Mouse (Mus musculus): ENCODE data around the gene Fgf6. TPM values are rescaled to one million over a fixed set of nuclear protein-coding genes. Genes with fewer than 3 reads are reported as not detected.

Gene Fgf6
- polyA plus RNA-seq (2014; fragmentation: Nextera tagmentation; extraction: Ambion mirVana), result not detected in 2 replicates

GRCm38 (mm10) chr6:127014906-127015770 lies at the start of gene Fgf6:
Fgf6 (plus strand) TSS chr6:127015586.
- no peaks in the 10 kb centered on the region for H3K36me3 ChIP-seq (replicated peaks; ENCODE audit: control insufficient read depth, insufficient read depth)
- H3K4me3 ChIP-seq (replicated peaks; ENCODE audit: low read length), result no peak within 1 kb of the TSS
- DNase-seq (ENCODE audit: low spot score) (no peak), ATAC-seq (ENCODE audit: low FRiP score) (no peak)
- no peak within 1 kb of the TSS for H3K4me2 ChIP-seq (replicated peaks)
- H3K27me3 ChIP-seq (ENCODE audit: control insufficient read depth, insufficient read depth, low read length), result no peaks in the 10 kb centered on the region
- no peak within 1 kb of the TSS for H3K9ac ChIP-seq
- H3K9me3 ChIP-seq (ENCODE audit: control insufficient read depth, low read length), result no peaks in the 10 kb centered on the region
- WGBS, result 83% methylated on average over 26 of the region's 26 CpGs
- no peak within 1 kb of the TSS for H3K27ac ChIP-seq
- H3K4me1 ChIP-seq (replicated peaks; ENCODE audit: control insufficient read depth, insufficient read depth, low read length), result 0 out of 2 replicates have a peak, but pooled peaks cover 7% of the 10 kb centered on the region

DNA sequence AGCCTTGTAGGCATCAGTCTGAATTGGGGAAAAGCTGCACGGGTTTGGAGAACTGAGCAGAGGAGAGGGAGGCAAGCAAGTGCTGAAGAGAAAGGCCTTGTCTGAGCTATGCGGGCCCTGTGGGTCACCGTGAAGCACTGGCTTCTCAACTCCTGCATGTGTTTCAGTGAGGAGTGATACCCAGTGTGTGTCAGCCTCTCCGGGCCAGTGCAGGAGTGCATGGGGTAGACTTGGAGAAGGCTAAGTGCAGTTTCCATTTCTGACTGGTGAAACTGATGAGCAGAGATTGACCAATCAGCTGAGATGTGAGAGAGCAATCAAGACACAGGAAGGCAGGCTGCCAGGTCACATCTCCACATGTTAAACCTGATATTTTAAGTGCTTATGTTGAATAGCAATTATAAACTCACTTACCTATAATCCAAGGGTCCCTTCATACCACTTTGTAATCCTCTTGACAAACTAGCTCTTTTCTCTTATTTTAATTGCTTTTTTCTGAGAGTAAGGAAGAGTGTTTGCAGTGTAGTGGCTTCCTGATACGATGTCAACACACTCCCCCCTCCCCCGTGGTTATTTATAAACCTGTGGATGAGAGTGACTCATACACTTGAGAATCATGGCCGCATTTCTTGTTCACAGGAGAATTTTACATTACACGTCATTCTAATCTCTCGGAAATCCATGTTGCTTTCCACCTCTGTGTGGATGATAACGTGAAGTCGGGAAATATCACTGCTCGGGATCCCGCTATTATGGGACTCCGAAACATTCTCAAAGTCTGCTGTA lies 49.0 kb upstream of the Fgf6 start:
- Histone ChIP-seq H3K9ac (no peak overlapping the region), H3K4me1 (replicated peaks; ENCODE audit: control insufficient read depth, insufficient read depth, low read length) (no peaks in the 10 kb centered on the region), H3K4me3 (replicated peaks; ENCODE audit: low read length) (no peak overlapping the region), H3K9me3 (ENCODE audit: control insufficient read depth, low read length) (no peaks in the 10 kb centered on the region), H3K27ac (no peak overlapping the region), H3K27me3 (ENCODE audit: control insufficient read depth, insufficient read depth, low read length) (no peaks in the 10 kb centered on the region), H3K36me3 (replicated peaks; ENCODE audit: control insufficient read depth, insufficient read depth) (peaks cover 68% of the 10 kb centered on the region), H3K4me2 (replicated peaks) (no peak overlapping the region)
- ATAC-seq (ENCODE audit: low FRiP score) (no peak), DNase-seq (ENCODE audit: low spot score) (no peak)
- WGBS, result 92% methylated on average over 14 of the region's 14 CpGs

DNA sequence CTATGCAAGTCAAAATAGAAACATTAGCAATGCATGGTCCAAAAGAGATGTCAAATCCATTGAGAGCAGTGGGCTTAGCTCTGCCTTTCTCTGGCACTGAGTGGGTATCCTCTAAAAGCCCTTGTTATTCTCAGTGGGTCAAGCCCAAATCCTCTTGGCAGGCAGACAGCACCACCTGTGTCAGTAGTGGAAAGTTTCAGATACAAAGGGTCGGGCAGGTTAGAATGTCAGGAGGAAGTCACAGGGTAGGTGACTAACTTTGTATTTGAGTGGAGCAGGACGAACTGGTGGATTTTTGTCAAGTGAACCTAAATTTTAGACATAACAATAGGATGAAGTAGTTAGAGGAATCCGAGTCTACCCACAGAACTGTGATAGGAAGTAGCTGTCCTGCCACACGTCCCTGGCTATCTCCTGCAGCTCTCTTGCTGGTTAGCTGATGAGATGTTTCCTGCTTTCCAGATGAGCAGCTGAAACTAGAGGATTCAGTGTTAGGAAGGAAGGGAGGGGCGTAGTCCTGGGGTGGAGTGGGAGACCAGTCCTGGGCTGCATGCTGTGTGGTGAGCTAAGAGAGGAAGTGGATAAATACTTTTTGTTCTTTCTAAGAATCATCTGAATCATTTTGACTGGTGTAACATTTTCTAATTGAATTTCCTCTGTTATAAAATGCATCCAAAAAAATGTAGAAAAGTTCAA lies 33.7 kb upstream of the Fgf6 start:
- no peak overlapping the region for H3K4me2 ChIP-seq (replicated peaks)
- H3K4me3 ChIP-seq (replicated peaks; ENCODE audit: low read length), result no peak overlapping the region
- peaks cover 3% of the 10 kb centered on the region; the same call in 1 of the 2 replicates for H3K36me3 ChIP-seq (replicated peaks; ENCODE audit: control insufficient read depth, insufficient read depth)
- H3K27me3 ChIP-seq (ENCODE audit: control insufficient read depth, insufficient read depth, low read length), result no peaks in the 10 kb centered on the region
- WGBS, result 80% methylated on average over 5 of the region's 5 CpGs
- ATAC-seq (ENCODE audit: low FRiP score) (no peak), DNase-seq (ENCODE audit: low spot score) (no peak)
- no peak overlapping the region for H3K9ac ChIP-seq
- H3K9me3 ChIP-seq (ENCODE audit: control insufficient read depth, low read length), result no peaks in the 10 kb centered on the region
- H3K27ac ChIP-seq, result no peak overlapping the region
- H3K4me1 ChIP-seq (replicated peaks; ENCODE audit: control insufficient read depth, insufficient read depth, low read length), result no peaks in the 10 kb centered on the region

DNA sequence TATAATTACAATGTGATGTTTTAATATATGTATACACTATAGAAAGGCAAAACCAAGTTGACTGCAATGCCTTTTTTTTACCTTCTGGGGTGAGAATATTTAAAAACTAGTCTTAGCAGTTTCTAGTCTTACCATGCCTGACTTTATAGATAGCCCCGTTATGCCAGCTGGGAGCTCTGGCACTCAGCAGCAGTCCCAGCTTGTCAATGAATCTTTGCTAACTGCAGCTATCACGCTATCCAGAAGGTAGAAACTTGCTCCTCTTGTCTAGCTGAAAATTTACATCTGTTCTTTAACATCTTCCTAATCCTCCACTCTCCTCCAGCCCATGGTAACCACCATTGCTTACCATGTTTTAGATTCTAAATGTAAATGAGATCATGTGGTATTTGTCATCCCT lies 21.7 kb upstream of the Fgf6 start:
- ATAC-seq (ENCODE audit: low FRiP score) (no peak), DNase-seq (ENCODE audit: low spot score) (no peak)
- Histone ChIP-seq H3K4me3 (replicated peaks; ENCODE audit: low read length) (no peak overlapping the region), H3K36me3 (replicated peaks; ENCODE audit: control insufficient read depth, insufficient read depth) (no peaks in the 10 kb centered on the region), H3K9me3 (ENCODE audit: control insufficient read depth, low read length) (no peaks in the 10 kb centered on the region), H3K27ac (no peak overlapping the region), H3K4me1 (replicated peaks; ENCODE audit: control insufficient read depth, insufficient read depth, low read length) (no peaks in the 10 kb centered on the region), H3K9ac (no peak overlapping the region), H3K4me2 (replicated peaks) (no peak overlapping the region), H3K27me3 (ENCODE audit: control insufficient read depth, insufficient read depth, low read length) (no peaks in the 10 kb centered on the region)
- whole genome bisulfite sequencing, result 68% methylated on average over 2 of the region's 2 CpGs

- no peak overlapping the region for H3K4me3 ChIP-seq (replicated peaks; ENCODE audit: low read length)
- no peaks in the 10 kb centered on the region for H3K4me1 ChIP-seq (replicated peaks; ENCODE audit: control insufficient read depth, insufficient read depth, low read length)
- ATAC-seq (ENCODE audit: low FRiP score), result no peak
- WGBS, result 98% methylated on average over 3 of the region's 3 CpGs
- no peaks in the 10 kb centered on the region for H3K36me3 ChIP-seq (replicated peaks; ENCODE audit: control insufficient read depth, insufficient read depth)
- H3K9ac ChIP-seq, result no peak overlapping the region
- H3K27ac ChIP-seq, result no peak overlapping the region
- H3K4me2 ChIP-seq (replicated peaks), result no peak overlapping the region
- H3K9me3 ChIP-seq (ENCODE audit: control insufficient read depth, low read length), result no peaks in the 10 kb centered on the region
- DNase-seq (ENCODE audit: low spot score), result no peak
- H3K27me3 ChIP-seq (ENCODE audit: control insufficient read depth, insufficient read depth, low read length), result no peaks in the 10 kb centered on the region
Measured at GRCm38 (mm10) chr6:126995494-126995893, 19.9 kb upstream of the Fgf6 start.

GRCm38 (mm10) chr6:126996399-126996798 lies 19.0 kb upstream of the Fgf6 start:
- H3K4me2 ChIP-seq (replicated peaks), result no peak overlapping the region
- 92% methylated on average over 5 of the region's 5 CpGs for WGBS
- H3K27me3 ChIP-seq (ENCODE audit: control insufficient read depth, insufficient read depth, low read length), result no peaks in the 10 kb centered on the region
- H3K36me3 ChIP-seq (replicated peaks; ENCODE audit: control insufficient read depth, insufficient read depth), result no peaks in the 10 kb centered on the region
- no peak overlapping the region for H3K4me3 ChIP-seq (replicated peaks; ENCODE audit: low read length)
- no peaks in the 10 kb centered on the region for H3K4me1 ChIP-seq (replicated peaks; ENCODE audit: control insufficient read depth, insufficient read depth, low read length)
- no peaks in the 10 kb centered on the region for H3K9me3 ChIP-seq (ENCODE audit: control insufficient read depth, low read length)
- ATAC-seq (ENCODE audit: low FRiP score), result no peak
- no peak overlapping the region for H3K9ac ChIP-seq
- H3K27ac ChIP-seq, result no peak overlapping the region
- DNase-seq (ENCODE audit: low spot score), result no peak

DNA sequence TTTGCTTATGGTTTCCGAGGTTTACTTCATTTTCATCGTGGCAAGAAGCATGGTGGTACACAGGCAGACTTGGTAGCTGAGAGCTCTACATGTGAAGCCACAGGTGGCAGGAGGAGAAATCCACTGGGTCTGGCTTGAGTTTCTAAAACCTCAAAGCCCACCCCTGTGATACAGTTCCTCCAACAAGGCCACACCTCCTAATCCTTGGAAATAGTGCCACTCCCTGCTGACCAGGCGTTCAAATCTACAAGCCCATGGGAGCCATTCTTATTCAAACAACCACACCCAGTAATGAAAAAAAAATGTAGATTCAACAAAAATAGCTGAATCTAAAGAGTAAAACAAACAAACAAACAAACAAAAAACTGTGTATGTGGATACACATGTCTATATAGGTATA lies 9.7 kb upstream of the Fgf6 start:
- H3K27ac ChIP-seq, result no peak overlapping the region
- 89% methylated on average over 3 of the region's 3 CpGs for WGBS
- H3K27me3 ChIP-seq (ENCODE audit: control insufficient read depth, insufficient read depth, low read length), result no peaks in the 10 kb centered on the region
- no peaks in the 10 kb centered on the region for H3K4me1 ChIP-seq (replicated peaks; ENCODE audit: control insufficient read depth, insufficient read depth, low read length)
- no peak overlapping the region for H3K4me2 ChIP-seq (replicated peaks)
- ATAC-seq (ENCODE audit: low FRiP score), result no peak
- H3K36me3 ChIP-seq (replicated peaks; ENCODE audit: control insufficient read depth, insufficient read depth), result no peaks in the 10 kb centered on the region
- no peak for DNase-seq (ENCODE audit: low spot score)
- H3K9me3 ChIP-seq (ENCODE audit: control insufficient read depth, low read length), result no peaks in the 10 kb centered on the region
- no peak overlapping the region for H3K4me3 ChIP-seq (replicated peaks; ENCODE audit: low read length)
- H3K9ac ChIP-seq, result no peak overlapping the region

- H3K4me2 ChIP-seq (replicated peaks), result no peak overlapping the region
- no peaks in the 10 kb centered on the region for H3K9me3 ChIP-seq (ENCODE audit: control insufficient read depth, low read length)
- H3K4me1 ChIP-seq (replicated peaks; ENCODE audit: control insufficient read depth, insufficient read depth, low read length), result no peaks in the 10 kb centered on the region
- no peak overlapping the region for H3K27ac ChIP-seq
- H3K36me3 ChIP-seq (replicated peaks; ENCODE audit: control insufficient read depth, insufficient read depth), result no peaks in the 10 kb centered on the region
- H3K4me3 ChIP-seq (replicated peaks; ENCODE audit: low read length), result no peak overlapping the region
- no peak for DNase-seq (ENCODE audit: low spot score)
- 82% methylated on average over 3 of the region's 3 CpGs for WGBS
- ATAC-seq (ENCODE audit: low FRiP score), result no peak
- H3K9ac ChIP-seq, result no peak overlapping the region
- no peaks in the 10 kb centered on the region for H3K27me3 ChIP-seq (ENCODE audit: control insufficient read depth, insufficient read depth, low read length)
Measured at GRCm38 (mm10) chr6:127006551-127006950, 8.8 kb upstream of the Fgf6 start.

DNA sequence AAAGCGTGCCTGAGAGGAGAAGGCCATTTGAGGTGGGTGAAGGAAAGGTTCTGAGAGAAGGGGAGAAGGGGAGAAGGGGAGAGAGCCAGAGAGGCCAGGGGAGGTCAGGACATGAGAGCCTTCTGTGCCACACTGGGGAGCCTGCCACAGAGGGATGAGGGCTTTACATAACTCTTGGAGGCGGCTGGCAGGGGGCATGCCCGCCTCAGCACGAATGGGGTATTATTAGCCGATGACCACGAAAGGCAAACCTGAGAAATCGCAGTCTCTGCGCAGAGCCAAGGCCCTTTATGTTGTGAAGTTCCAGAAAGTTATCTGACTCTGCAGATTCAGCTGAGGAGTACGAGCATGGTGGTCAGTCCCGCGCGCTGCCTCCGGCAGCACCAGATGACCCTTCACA lies 5.4 kb upstream of the Fgf6 start:
- DNase-seq (ENCODE audit: low spot score) (no peak), ATAC-seq (ENCODE audit: low FRiP score) (no peak)
- H3K36me3 ChIP-seq (replicated peaks; ENCODE audit: control insufficient read depth, insufficient read depth), result no peaks in the 10 kb centered on the region
- no peaks in the 10 kb centered on the region for H3K9me3 ChIP-seq (ENCODE audit: control insufficient read depth, low read length)
- 91% methylated on average over 13 of the region's 13 CpGs for WGBS
- no peak overlapping the region for H3K9ac ChIP-seq
- no peaks in the 10 kb centered on the region for H3K27me3 ChIP-seq (ENCODE audit: control insufficient read depth, insufficient read depth, low read length)
- no peak overlapping the region for H3K27ac ChIP-seq
- no peak overlapping the region for H3K4me3 ChIP-seq (replicated peaks; ENCODE audit: low read length)
- H3K4me2 ChIP-seq (replicated peaks), result no peak overlapping the region
- no peaks in the 10 kb centered on the region for H3K4me1 ChIP-seq (replicated peaks; ENCODE audit: control insufficient read depth, insufficient read depth, low read length)
